Mouse (Mus musculus): ENCODE measurements at regions not wholly inside any gene's neighbourhood (a gene's known extent, or its start where the extent isn't known, plus 50 kb on each side); places are given as distances from the start of the nearest gene placed in this dataset.

DNA sequence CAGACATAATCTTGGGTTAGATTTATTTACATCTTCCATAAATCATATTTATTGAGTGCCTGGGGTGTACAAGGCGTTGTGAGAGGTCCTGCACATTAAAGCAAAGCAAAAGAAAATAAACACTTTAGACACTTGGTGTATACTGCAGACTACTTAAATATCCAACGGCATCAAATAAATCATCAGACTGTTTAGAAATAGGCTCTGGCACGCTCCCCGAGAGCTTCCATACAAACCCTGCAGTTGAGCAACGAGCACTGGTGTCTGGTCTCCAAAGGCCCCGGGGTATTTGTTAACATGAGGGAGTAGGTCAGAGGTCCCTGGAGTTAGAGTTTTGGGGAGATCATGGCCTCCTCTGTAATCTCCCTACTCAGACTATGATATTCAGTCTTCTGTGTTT lies 244.9 kb downstream of the Maf start:
- H3K27ac ChIP-seq (ENCODE audit: control insufficient read depth, insufficient read depth, low read depth, low read length) = no peak overlapping the region

DNA sequence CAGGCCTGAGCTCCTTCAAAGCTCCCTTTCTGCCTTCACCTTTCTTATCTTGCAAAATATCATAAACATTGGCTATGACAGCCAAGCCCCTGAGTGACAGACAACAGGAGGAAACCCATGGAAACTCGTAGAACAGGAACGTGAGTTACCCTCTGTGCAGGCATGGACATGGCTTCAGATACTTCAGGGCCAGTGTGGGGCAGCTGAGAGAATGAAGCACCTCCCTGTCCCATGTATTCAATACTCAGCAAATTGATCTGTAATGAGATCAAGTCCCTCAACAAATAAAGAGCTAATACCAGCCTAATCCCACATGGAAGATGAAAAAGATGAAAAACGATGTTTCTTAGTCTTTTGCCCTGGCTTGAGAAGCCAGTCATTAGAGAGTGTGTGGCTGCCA lies 249.5 kb downstream of the Maf start:
- Histone ChIP-seq H3K27ac (ENCODE audit: control insufficient read depth, insufficient read depth, low read depth, low read length) (no peak overlapping the region), H3K36me3 (ENCODE audit: control insufficient read depth, insufficient read depth, low read length) (no peaks in the 10 kb centered on the region), H3K4me1 (ENCODE audit: control insufficient read depth, insufficient read depth, low read length) (no peaks in the 10 kb centered on the region), H3K4me3 (ENCODE audit: control insufficient read depth, low read depth, low read length) (no peak overlapping the region), H3K27me3 (ENCODE audit: control insufficient read depth, insufficient read depth, low read length) (no peaks in the 10 kb centered on the region)
- TF ChIP-seq CTCF (IDR thresholded peaks at IDR 0.05; ENCODE audit: control insufficient read depth, insufficient read depth, insufficient replicate concordance, low read depth, low read length) (no peak), POLR2A (IDR thresholded peaks at IDR 0.05; ENCODE audit: control insufficient read depth, low read depth, low read length) (no peak)

More for the DNA sequence above, 244.9 kb downstream of the Maf start:
- H3K36me3 ChIP-seq (ENCODE audit: control insufficient read depth, insufficient read depth, low read length) = no peaks in the 10 kb centered on the region
- TF ChIP-seq POLR2A (IDR thresholded peaks at IDR 0.05; ENCODE audit: control insufficient read depth, low read depth, low read length) (no peak), CTCF (IDR thresholded peaks at IDR 0.05; ENCODE audit: control insufficient read depth, insufficient read depth, insufficient replicate concordance, low read depth, low read length) (no peak)
- no peaks in the 10 kb centered on the region for H3K27me3 ChIP-seq (ENCODE audit: control insufficient read depth, insufficient read depth, low read length)
- no peak overlapping the region for H3K4me3 ChIP-seq (ENCODE audit: control insufficient read depth, low read depth, low read length)
- H3K4me1 ChIP-seq (ENCODE audit: control insufficient read depth, insufficient read depth, low read length) = no peaks in the 10 kb centered on the region

- H3K36me3 ChIP-seq (ENCODE audit: control insufficient read depth, insufficient read depth, low read length) = no peaks in the 10 kb centered on the region
Observed at GRCm38 (mm10) chr8:115450789-115451188, 256.8 kb downstream of the Maf start.

DNA sequence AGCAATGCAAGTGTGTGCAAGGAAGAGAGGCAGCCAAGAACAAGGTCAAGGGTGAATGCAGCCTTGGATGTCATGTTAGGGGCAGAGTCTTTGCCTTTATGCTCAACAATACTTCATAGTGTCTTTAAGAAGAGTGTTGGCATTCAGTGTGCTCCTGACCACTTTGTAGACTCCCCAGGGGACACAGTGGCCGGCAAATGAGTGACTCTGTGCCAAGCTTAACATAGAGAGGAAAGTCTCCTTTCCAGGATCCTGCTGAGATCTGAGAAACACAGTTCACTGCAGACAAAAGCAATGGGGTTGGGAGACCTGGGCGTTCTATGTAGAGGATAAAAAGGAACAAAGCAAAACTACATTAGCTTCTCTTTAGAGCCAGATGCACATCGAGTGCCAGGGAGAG lies 259.2 kb downstream of the Maf start:
- no peaks in the 10 kb centered on the region for H3K4me1 ChIP-seq (ENCODE audit: control insufficient read depth, insufficient read depth, low read length)
- TF ChIP-seq POLR2A (IDR thresholded peaks at IDR 0.05; ENCODE audit: control insufficient read depth, low read depth, low read length) (no peak), CTCF (IDR thresholded peaks at IDR 0.05; ENCODE audit: control insufficient read depth, insufficient read depth, insufficient replicate concordance, low read depth, low read length) (no peak)
- no peak overlapping the region for H3K27ac ChIP-seq (ENCODE audit: control insufficient read depth, insufficient read depth, low read depth, low read length)
- no peaks in the 10 kb centered on the region for H3K36me3 ChIP-seq (ENCODE audit: control insufficient read depth, insufficient read depth, low read length)
- H3K4me3 ChIP-seq (ENCODE audit: control insufficient read depth, low read depth, low read length) = no peak overlapping the region
- H3K27me3 ChIP-seq (ENCODE audit: control insufficient read depth, insufficient read depth, low read length) = no peaks in the 10 kb centered on the region

More at GRCm38 (mm10) chr8:115450789-115451188, 256.8 kb downstream of the Maf start:
- no peaks in the 10 kb centered on the region for H3K4me1 ChIP-seq (ENCODE audit: control insufficient read depth, insufficient read depth, low read length)
- H3K27ac ChIP-seq (ENCODE audit: control insufficient read depth, insufficient read depth, low read depth, low read length) = no peak overlapping the region
- TF ChIP-seq POLR2A (IDR thresholded peaks at IDR 0.05; ENCODE audit: control insufficient read depth, low read depth, low read length) = no peak
- TF ChIP-seq CTCF (IDR thresholded peaks at IDR 0.05; ENCODE audit: control insufficient read depth, insufficient read depth, insufficient replicate concordance, low read depth, low read length) = no peak
- no peaks in the 10 kb centered on the region for H3K27me3 ChIP-seq (ENCODE audit: control insufficient read depth, insufficient read depth, low read length)
- no peak overlapping the region for H3K4me3 ChIP-seq (ENCODE audit: control insufficient read depth, low read depth, low read length)

GRCm38 (mm10) chr8:115444519-115444918 lies 263.1 kb downstream of the Maf start:
- Histone ChIP-seq H3K4me1 (ENCODE audit: control insufficient read depth, insufficient read depth, low read length) (no peaks in the 10 kb centered on the region), H3K27ac (ENCODE audit: control insufficient read depth, insufficient read depth, low read depth, low read length) (no peak overlapping the region), H3K27me3 (ENCODE audit: control insufficient read depth, insufficient read depth, low read length) (no peaks in the 10 kb centered on the region), H3K36me3 (ENCODE audit: control insufficient read depth, insufficient read depth, low read length) (no peaks in the 10 kb centered on the region), H3K4me3 (ENCODE audit: control insufficient read depth, low read depth, low read length) (no peak overlapping the region)
- TF ChIP-seq POLR2A (IDR thresholded peaks at IDR 0.05; ENCODE audit: control insufficient read depth, low read depth, low read length) (no peak), CTCF (IDR thresholded peaks at IDR 0.05; ENCODE audit: control insufficient read depth, insufficient read depth, insufficient replicate concordance, low read depth, low read length) (no peak)

- TF ChIP-seq CTCF (IDR thresholded peaks at IDR 0.05; ENCODE audit: control insufficient read depth, insufficient read depth, insufficient replicate concordance, low read depth, low read length) = no peak
- Histone ChIP-seq H3K36me3 (ENCODE audit: control insufficient read depth, insufficient read depth, low read length) (no peaks in the 10 kb centered on the region), H3K4me3 (ENCODE audit: control insufficient read depth, low read depth, low read length) (no peak overlapping the region), H3K27me3 (ENCODE audit: control insufficient read depth, insufficient read depth, low read length) (no peaks in the 10 kb centered on the region), H3K27ac (ENCODE audit: control insufficient read depth, insufficient read depth, low read depth, low read length) (no peak overlapping the region), H3K4me1 (ENCODE audit: control insufficient read depth, insufficient read depth, low read length) (no peaks in the 10 kb centered on the region)
Observed at GRCm38 (mm10) chr8:115441943-115442550, 265.5 kb downstream of the Maf start.

- no peak for TF ChIP-seq CTCF (IDR thresholded peaks at IDR 0.05; ENCODE audit: control insufficient read depth, insufficient read depth, insufficient replicate concordance, low read depth, low read length)
- no peak for TF ChIP-seq POLR2A (IDR thresholded peaks at IDR 0.05; ENCODE audit: control insufficient read depth, low read depth, low read length)
- no peaks in the 10 kb centered on the region for H3K4me1 ChIP-seq (ENCODE audit: control insufficient read depth, insufficient read depth, low read length)
- H3K4me3 ChIP-seq (ENCODE audit: control insufficient read depth, low read depth, low read length) = no peak overlapping the region
- no peaks in the 10 kb centered on the region for H3K36me3 ChIP-seq (ENCODE audit: control insufficient read depth, insufficient read depth, low read length)
- H3K27ac ChIP-seq (ENCODE audit: control insufficient read depth, insufficient read depth, low read depth, low read length) = no peak overlapping the region
- no peaks in the 10 kb centered on the region for H3K27me3 ChIP-seq (ENCODE audit: control insufficient read depth, insufficient read depth, low read length)
Observed at GRCm38 (mm10) chr8:115441323-115441722, 266.3 kb downstream of the Maf start.

GRCm38 (mm10) chr8:115440151-115440550 lies 267.4 kb downstream of the Maf start:
- Histone ChIP-seq H3K4me3 (ENCODE audit: control insufficient read depth, low read depth, low read length) (no peak overlapping the region), H3K27me3 (ENCODE audit: control insufficient read depth, insufficient read depth, low read length) (no peaks in the 10 kb centered on the region), H3K36me3 (ENCODE audit: control insufficient read depth, insufficient read depth, low read length) (no peaks in the 10 kb centered on the region), H3K27ac (ENCODE audit: control insufficient read depth, insufficient read depth, low read depth, low read length) (no peak overlapping the region), H3K4me1 (ENCODE audit: control insufficient read depth, insufficient read depth, low read length) (no peaks in the 10 kb centered on the region)
- TF ChIP-seq CTCF (IDR thresholded peaks at IDR 0.05; ENCODE audit: control insufficient read depth, insufficient read depth, insufficient replicate concordance, low read depth, low read length) (no peak), POLR2A (IDR thresholded peaks at IDR 0.05; ENCODE audit: control insufficient read depth, low read depth, low read length) (no peak)

Data from testis, adult 2 months (tissue).